Mouse (Mus musculus) olfactory bulb, adult 2 months (tissue): ENCODE data around the gene Hmga1b. TPM values are rescaled to one million over a fixed set of nuclear protein-coding genes. Genes with fewer than 3 reads are reported as not detected.

ENCODE experiments used
- H3K27ac ChIP-seq: fragments of 200-500 bp; 2 replicates; pipeline ENCODE4 v1.5.1; 2012; ENCODE audit warnings: low read depth, low read length; ENCODE audit not compliant: insufficient read depth
- H3K4me1 ChIP-seq: fragments of 200-500 bp; 2 replicates; pipeline ENCODE4 v1.6.1; 2012; ENCODE audit warnings: low read length; ENCODE audit not compliant: control insufficient read depth, insufficient read depth
- H3K4me3 ChIP-seq: fragments of 200-500 bp; 2 replicates; pipeline ENCODE4 v1.5.1; 2012; ENCODE audit warnings: mild to moderate bottlenecking, low read depth, low read length, moderate library complexity; ENCODE audit not compliant: insufficient read depth
- CTCF ChIP-seq: fragments of 200-500 bp; IDR thresholded peaks from 2 replicates; pipeline ENCODE4 v1.5.1; 2012; ENCODE audit warnings: low read depth, mild to moderate bottlenecking, low read length, moderate library complexity; ENCODE audit not compliant: insufficient read depth
- POLR2A ChIP-seq: fragments of 200-500 bp; IDR thresholded peaks from 2 replicates; pipeline ENCODE4 v1.6.1; 2012; ENCODE audit warnings: mild to moderate bottlenecking, low read depth, low read length, moderate library complexity; ENCODE audit not compliant: insufficient read depth
- WGBS: fragments of 180-500 bp; shearing (Covaris S2); methylation state at CpG from one replicate; pipeline ENCODE4 v1.1.7; 2018; 5-methylcytosine and 5-hydroxymethylcytosine counted together
- polyA plus RNA-seq: library from polyadenylated mRNA; stranded (reverse); fragments of >200 nt; gene quantifications from 2 replicates; pipeline ENCODE4 v1.2.4, GENCODE M21; 2012; ENCODE audit warnings: low replicate concordance; ENCODE audit not compliant: missing spikeins, insufficient read depth, insufficient read length

Hmga1b gene
- polyA plus RNA-seq, 1 experiment = not detected

GRCm38 (mm10) chr11:120730331-120730870 is 32.2 kb upstream of the Hmga1b start:
- TF ChIP-seq POLR2A (no peak), CTCF (no peak)
- WGBS = 92% methylated on average over 10 of the region's 10 CpGs
- no peak overlapping the region for H3K27ac ChIP-seq
- no peak overlapping the region for H3K4me3 ChIP-seq
- H3K4me1 ChIP-seq = peaks cover 14% of the 10 kb centered on the region

GRCm38 (mm10) chr11:120731395-120731794 is 31.2 kb upstream of the Hmga1b start:
- no peak overlapping the region for H3K4me3 ChIP-seq
- H3K27ac ChIP-seq = no peak overlapping the region
- WGBS = 96% methylated on average over 1 of the region's 1 CpGs
- H3K4me1 ChIP-seq = peaks cover 10% of the 10 kb centered on the region
- TF ChIP-seq CTCF (no peak), POLR2A (no peak)

- TF ChIP-seq CTCF (no peak), POLR2A (no peak)
- H3K4me1 ChIP-seq = peaks cover 5% of the 10 kb centered on the region
- H3K4me3 ChIP-seq = no peak within 1 kb of the TSS
- H3K27ac ChIP-seq = no peak within 1 kb of the TSS
- WGBS = 76% methylated on average over 12 of the region's 12 CpGs
Observed at GRCm38 (mm10) chr11:120731858-120732680, 30.5 kb upstream of the Hmga1b start, which contains the start of gene Cbr2. TSS of gene Cbr2 (minus strand) at chr11:120732114.

- no peak for TF ChIP-seq CTCF
- no peak for TF ChIP-seq POLR2A
- WGBS = 47% methylated on average over 6 of the region's 6 CpGs
- Histone ChIP-seq H3K4me1 (peaks cover 3% of the 10 kb centered on the region; the same call in 1 of the 2 replicates), H3K27ac (no peak overlapping the region), H3K4me3 (no peak overlapping the region)
Observed at GRCm38 (mm10) chr11:120733521-120733920, 29.1 kb upstream of the Hmga1b start.

- Histone ChIP-seq H3K27ac (no peak overlapping the region), H3K4me3 (no peak overlapping the region), H3K4me1 (no peaks in the 10 kb centered on the region)
- TF ChIP-seq CTCF (no peak), POLR2A (no peak)
- 79% methylated on average over 6 of the region's 6 CpGs for WGBS
Observed at GRCm38 (mm10) chr11:120736424-120736823, 26.2 kb upstream of the Hmga1b start.

GRCm38 (mm10) chr11:120740981-120741380 is 21.6 kb upstream of the Hmga1b start:
- WGBS = 85% methylated on average over 5 of the region's 5 CpGs
- H3K4me3 ChIP-seq = no peak overlapping the region
- no peaks in the 10 kb centered on the region for H3K4me1 ChIP-seq
- H3K27ac ChIP-seq = no peak overlapping the region
- TF ChIP-seq CTCF (no peak), POLR2A (no peak)

- WGBS = 80% methylated on average over 7 of the region's 7 CpGs
- H3K4me3 ChIP-seq = no peak overlapping the region
- H3K4me1 ChIP-seq = no peaks in the 10 kb centered on the region
- no peak overlapping the region for H3K27ac ChIP-seq
- TF ChIP-seq CTCF = no peak
- no peak for TF ChIP-seq POLR2A
Observed at GRCm38 (mm10) chr11:120744121-120744701, 18.4 kb upstream of the Hmga1b start.

GRCm38 (mm10) chr11:120747974-120748373 is 14.6 kb upstream of the Hmga1b start:
- Histone ChIP-seq H3K27ac (no peak overlapping the region), H3K4me1 (no peaks in the 10 kb centered on the region), H3K4me3 (no peak overlapping the region)
- 75% methylated on average over 4 of the region's 4 CpGs for WGBS
- TF ChIP-seq CTCF = no peak
- no peak for TF ChIP-seq POLR2A

GRCm38 (mm10) chr11:120749430-120749829 is 13.2 kb upstream of the Hmga1b start:
- no peak overlapping the region for H3K4me3 ChIP-seq
- WGBS = 58% methylated on average over 8 of the region's 8 CpGs
- no peaks in the 10 kb centered on the region for H3K4me1 ChIP-seq
- no peak for TF ChIP-seq CTCF
- no peak for TF ChIP-seq POLR2A
- no peak overlapping the region for H3K27ac ChIP-seq
